Mouse (Mus musculus): ENCODE results near the gene Rfpl4b. TPM values are rescaled to one million over a fixed set of nuclear protein-coding genes. Genes with fewer than 3 reads are reported as not detected.
A peak's percentile ranks its signal among the peaks of the same experiment; 100 is the strongest.
"Not testable (repeated sequence)": the region's sequence is repeated elsewhere in the genome, so short reads cannot be mapped to it uniquely, and the experiment has no call there.

Gene Rfpl4b
- total RNA-seq (2021), result not detected
- long read RNA-seq, result 0 reads

- no peak for DNase-seq (ENCODE audit: low spot score in 2 of 2)
Measured at GRCm38 (mm10) chr10:38821679-38822078, at the start of gene Rfpl4b. Gene Rfpl4b, minus strand, starts transcription at chr10:38821779.

GRCm38 (mm10) chr10:38855186-38855585, 33.6 kb upstream of the Rfpl4b start:
- no peak for DNase-seq (ENCODE audit: low spot score in 2 of 2)

GRCm38 (mm10) chr10:38850006-38850405, 28.4 kb upstream of the Rfpl4b start:
- not testable (repeated sequence) for DNase-seq (ENCODE audit: low spot score in 2 of 2)

GRCm38 (mm10) chr10:38848884-38849499, 27.4 kb upstream of the Rfpl4b start:
- peak; percentile 81 to 88 for DNase-seq (ENCODE audit: low spot score in 2 of 2)

GRCm38 (mm10) chr10:38848231-38848630, 26.7 kb upstream of the Rfpl4b start:
- DNase-seq (ENCODE audit: low spot score in 2 of 2), result peak; percentile 4 to 17

- DNase-seq (ENCODE audit: low spot score in 2 of 2), result no peak
Measured at GRCm38 (mm10) chr10:38823741-38824140, 2.2 kb upstream of the Rfpl4b start.

GRCm38 (mm10) chr10:38806056-38806455, 15.5 kb downstream of the Rfpl4b start:
- DNase-seq (ENCODE audit: low spot score in 2 of 2), result no peak

- DNase-seq (ENCODE audit: low spot score in 2 of 2), result no peak
Measured at GRCm38 (mm10) chr10:38804047-38804446, 17.5 kb downstream of the Rfpl4b start.

- no peak for DNase-seq (ENCODE audit: low spot score in 2 of 2)
Measured at GRCm38 (mm10) chr10:38803304-38803703, 18.3 kb downstream of the Rfpl4b start.

- DNase-seq (ENCODE audit: low spot score in 2 of 2), result no peak
Measured at GRCm38 (mm10) chr10:38788612-38789011, 33.0 kb downstream of the Rfpl4b start.

Other genes with a start within 250 kb of the Rfpl4b start
- 10 to 100 TPM; 19.3 to 26.1 TPM for gene Lama4, start 143.7 kb upstream of the Rfpl4b start, total RNA-seq (2021)